Mouse (Mus musculus) thymus, adult 2 months (tissue): ENCODE measurements around the gene Cela2a. TPM values are rescaled to one million over a fixed set of nuclear protein-coding genes. Genes with fewer than 3 reads are reported as not detected.

Experiments
- DNase-seq: peaks from one replicate; pipeline ENCODE4 v3.0.0; 2021
- H3K27ac ChIP-seq: fragments of 200-500 bp; 2 replicates; pipeline ENCODE4 v1.5.1; 2012; ENCODE audit warnings: low read length, control low read depth; ENCODE audit not compliant: control insufficient read depth, insufficient read depth
- H3K27me3 ChIP-seq: fragments of 200-500 bp; 2 replicates; pipeline ENCODE4 v1.6.1; 2012; ENCODE audit warnings: mild to moderate bottlenecking, low read length, moderate library complexity, mixed read lengths; ENCODE audit not compliant: control insufficient read depth, insufficient read depth
- H3K36me3 ChIP-seq: fragments of 200-500 bp; 2 replicates; pipeline ENCODE4 v1.6.1; 2012; ENCODE audit warnings: mild to moderate bottlenecking, low read length, moderate library complexity; ENCODE audit not compliant: control insufficient read depth, insufficient read depth
- H3K4me1 ChIP-seq: fragments of 200-500 bp; replicated peaks from 2 replicates; pipeline ENCODE4 v1.6.1; 2012; ENCODE audit warnings: low read length; ENCODE audit not compliant: control insufficient read depth, insufficient read depth
- H3K4me3 ChIP-seq: fragments of 200-500 bp; 2 replicates; pipeline ENCODE4 v1.5.1; 2012; ENCODE audit warnings: mild to moderate bottlenecking, low read length, control low read depth, moderate library complexity; ENCODE audit not compliant: control insufficient read depth, insufficient read depth
- CTCF ChIP-seq: fragments of 200-500 bp; IDR thresholded peaks from 2 replicates; pipeline ENCODE4 v1.5.1; 2012; ENCODE audit warnings: mild to moderate bottlenecking, control low read depth, low read length, moderate library complexity, borderline replicate concordance; ENCODE audit not compliant: control insufficient read depth, poor library complexity, insufficient read depth; ENCODE audit errors: extremely low read depth
- POLR2A ChIP-seq: fragments of 200-500 bp; IDR thresholded peaks from 2 replicates; pipeline ENCODE4 v1.6.1; 2012; ENCODE audit warnings: mild to moderate bottlenecking, low read length, control low read depth, moderate library complexity; ENCODE audit not compliant: control insufficient read depth, poor library complexity, insufficient read depth; ENCODE audit errors: extremely low read depth
- WGBS: fragments of 180-500 bp; shearing (Covaris S2); methylation state at CpG from one replicate; pipeline ENCODE4 v1.1.7; 2018; 5-methylcytosine and 5-hydroxymethylcytosine counted together
- polyA plus RNA-seq: library from polyadenylated mRNA; depleted of rRNA; stranded (reverse); fragments of >200 nt; gene quantifications from 2 replicates; pipeline ENCODE4 v1.2.3, GENCODE M21; 2012; rRNA removed

Gene Cela2a
- polyA plus RNA-seq = 0.46 and 2.1 TPM in 2 replicates

DNA sequence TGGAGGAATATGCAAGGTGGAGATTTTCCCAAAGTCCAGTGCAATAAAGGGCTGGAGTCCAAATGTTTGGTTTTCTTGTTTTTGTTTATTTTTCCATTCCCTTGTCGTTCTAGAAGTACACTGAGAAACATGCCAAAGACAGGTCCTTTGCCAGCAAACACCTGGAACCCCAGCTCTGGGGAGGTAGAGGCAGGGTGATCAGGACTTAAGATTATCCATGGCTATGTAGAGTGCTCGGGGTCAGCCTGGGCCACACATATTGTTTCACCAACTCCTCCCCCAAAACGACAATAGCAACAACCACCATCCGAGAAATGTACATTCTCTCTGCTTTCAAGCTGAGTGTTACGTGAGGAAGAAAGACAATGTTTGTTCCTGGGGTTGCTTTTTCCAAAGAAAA lies at the start of gene Cela2a:
Gene Cela2a (minus strand): TSS at position 101 of the 400 bp plus-strand sequence.
- WGBS = 88% methylated on average over 5 of the region's 5 CpGs
- no peak within 1 kb of the TSS for H3K4me3 ChIP-seq
- H3K27ac ChIP-seq = no peak within 1 kb of the TSS
- TF ChIP-seq POLR2A (no peak), CTCF (no peak)
- no peaks in the 10 kb centered on the region for H3K36me3 ChIP-seq
- DNase-seq = no peak
- no peaks in the 10 kb centered on the region for H3K4me1 ChIP-seq
- H3K27me3 ChIP-seq = no peaks in the 10 kb centered on the region

DNA sequence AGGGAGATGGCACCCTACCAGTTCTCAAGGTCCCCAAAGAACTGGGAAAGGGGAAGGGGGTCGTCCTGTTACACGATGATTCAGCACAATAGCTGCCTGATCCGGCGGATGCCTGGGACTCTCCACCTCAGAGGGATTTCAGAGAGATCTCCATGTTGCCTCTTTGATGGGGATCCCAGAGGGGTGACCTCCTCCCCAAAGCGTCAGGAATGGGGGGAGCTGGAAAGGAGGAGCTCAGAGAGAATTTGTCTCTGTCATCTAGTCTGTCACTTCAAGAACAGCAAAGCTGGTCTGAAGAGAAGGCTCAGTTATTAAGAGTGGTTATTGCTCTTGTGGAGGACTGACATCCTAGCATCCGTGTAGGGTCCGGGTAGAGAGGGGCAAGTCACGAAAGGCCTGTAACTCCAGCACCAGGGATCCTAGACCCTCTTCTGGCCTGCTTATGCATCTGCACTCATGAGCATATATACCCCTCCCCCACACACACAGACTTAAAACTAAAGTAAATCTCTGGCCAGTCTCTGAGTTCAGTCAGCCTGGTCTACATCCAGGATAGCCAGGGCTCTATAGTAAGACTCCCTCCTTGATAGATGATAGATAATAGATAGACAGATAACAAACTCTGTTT lies 49.6 kb upstream of the Cela2a start:
- peaks cover 23% of the 10 kb centered on the region for H3K4me1 ChIP-seq
- DNase-seq = no peak
- no peak for TF ChIP-seq POLR2A
- WGBS = 40% methylated on average over 8 of the region's 8 CpGs
- H3K4me3 ChIP-seq = no peak overlapping the region
- no peak overlapping the region for H3K27ac ChIP-seq
- no peaks in the 10 kb centered on the region for H3K36me3 ChIP-seq
- no peaks in the 10 kb centered on the region for H3K27me3 ChIP-seq

GRCm38 (mm10) chr4:141874601-141875460 lies 48.9 kb upstream of the Cela2a start, which contains the start of gene Efhd2:
TSS of gene Efhd2 (minus strand) at chr4:141874920.
- peak within 1 kb of the TSS; percentile 63 for H3K4me3 ChIP-seq
- under 1% methylated on average over 73 of the region's 73 CpGs for WGBS
- peaks cover 23% of the 10 kb centered on the region for H3K4me1 ChIP-seq
- H3K27ac ChIP-seq = no peak within 1 kb of the TSS
- 0 out of 2 replicates have a peak, but pooled peaks have one; percentile 29 for TF ChIP-seq CTCF
- peak; percentile 92 for TF ChIP-seq POLR2A
- DNase-seq = peak; percentile 82
- no peaks in the 10 kb centered on the region for H3K27me3 ChIP-seq
- H3K36me3 ChIP-seq = no peaks in the 10 kb centered on the region

DNA sequence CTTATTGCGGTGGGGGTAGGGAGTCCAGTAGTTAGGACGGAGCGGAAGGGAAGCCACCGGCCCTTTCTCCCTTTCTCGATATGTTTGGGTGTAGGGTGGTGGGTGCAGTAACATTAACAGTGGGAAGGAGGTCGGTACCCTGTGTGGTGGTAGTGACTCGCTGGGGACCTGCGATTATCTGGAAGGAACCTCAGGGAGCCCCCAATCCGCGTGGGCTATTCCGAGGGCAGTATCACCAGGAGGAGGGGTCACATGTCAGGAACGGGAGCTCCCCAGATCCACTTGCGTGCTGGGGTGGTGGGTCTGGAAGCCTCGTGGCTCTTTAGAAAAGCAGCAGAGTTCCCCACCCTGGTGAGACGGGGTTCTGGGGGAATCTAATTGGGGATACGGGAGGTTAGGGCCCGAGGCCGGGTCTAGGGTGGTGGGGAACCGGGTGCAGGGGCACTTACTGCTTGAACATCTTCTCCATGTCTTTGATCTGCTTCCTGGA lies 48.2 kb upstream of the Cela2a start:
- Histone ChIP-seq H3K36me3 (no peaks in the 10 kb centered on the region), H3K4me1 (peaks cover 25% of the 10 kb centered on the region), H3K27ac (no peak overlapping the region), H3K27me3 (no peaks in the 10 kb centered on the region), H3K4me3 (peak overlapping the region; percentile 63)
- DNase-seq = peak; percentile 17
- 2% methylated on average over 19 of the region's 19 CpGs for WGBS
- TF ChIP-seq CTCF (no peak), POLR2A (no peak)

- WGBS = 92% methylated on average over 9 of the region's 9 CpGs
- peaks cover 25% of the 10 kb centered on the region for H3K4me1 ChIP-seq
Observed at GRCm38 (mm10) chr4:141872977-141873376, 47.0 kb upstream of the Cela2a start.

GRCm38 (mm10) chr4:141871909-141872308 lies 45.9 kb upstream of the Cela2a start:
- Histone ChIP-seq H3K27ac (no peak overlapping the region; the same call in 1 of the 2 replicates), H3K36me3 (no peaks in the 10 kb centered on the region)
- 92% methylated on average over 9 of the region's 9 CpGs for WGBS

More at GRCm38 (mm10) chr4:141872977-141873376, 47.0 kb upstream of the Cela2a start:
- TF ChIP-seq CTCF = no peak
- TF ChIP-seq POLR2A = no peak
- Histone ChIP-seq H3K4me3 (peak overlapping the region; percentile 5; the same call in 1 of the 2 replicates), H3K27ac (no peak overlapping the region), H3K27me3 (no peaks in the 10 kb centered on the region), H3K36me3 (no peaks in the 10 kb centered on the region)
- no peak for DNase-seq

More at GRCm38 (mm10) chr4:141871909-141872308, 45.9 kb upstream of the Cela2a start:
- Histone ChIP-seq H3K4me3 (no peak overlapping the region), H3K27me3 (no peaks in the 10 kb centered on the region), H3K4me1 (peaks cover 25% of the 10 kb centered on the region)
- TF ChIP-seq POLR2A = no peak
- no peak for TF ChIP-seq CTCF
- no peak for DNase-seq
